Mouse (Mus musculus): ENCODE measurements around the gene Plin2. TPM values are rescaled to one million over a fixed set of nuclear protein-coding genes. Genes with fewer than 3 reads are reported as not detected.
A peak's percentile ranks its signal among the peaks of the same experiment; 100 is the strongest.
"Not testable (repeated sequence)": the region's sequence is repeated elsewhere in the genome, so short reads cannot be mapped to it uniquely, and the experiment has no call there.

Gene Plin2
- polyA plus RNA-seq, 1 experiment from 2014 or later = 64.5 TPM

DNA sequence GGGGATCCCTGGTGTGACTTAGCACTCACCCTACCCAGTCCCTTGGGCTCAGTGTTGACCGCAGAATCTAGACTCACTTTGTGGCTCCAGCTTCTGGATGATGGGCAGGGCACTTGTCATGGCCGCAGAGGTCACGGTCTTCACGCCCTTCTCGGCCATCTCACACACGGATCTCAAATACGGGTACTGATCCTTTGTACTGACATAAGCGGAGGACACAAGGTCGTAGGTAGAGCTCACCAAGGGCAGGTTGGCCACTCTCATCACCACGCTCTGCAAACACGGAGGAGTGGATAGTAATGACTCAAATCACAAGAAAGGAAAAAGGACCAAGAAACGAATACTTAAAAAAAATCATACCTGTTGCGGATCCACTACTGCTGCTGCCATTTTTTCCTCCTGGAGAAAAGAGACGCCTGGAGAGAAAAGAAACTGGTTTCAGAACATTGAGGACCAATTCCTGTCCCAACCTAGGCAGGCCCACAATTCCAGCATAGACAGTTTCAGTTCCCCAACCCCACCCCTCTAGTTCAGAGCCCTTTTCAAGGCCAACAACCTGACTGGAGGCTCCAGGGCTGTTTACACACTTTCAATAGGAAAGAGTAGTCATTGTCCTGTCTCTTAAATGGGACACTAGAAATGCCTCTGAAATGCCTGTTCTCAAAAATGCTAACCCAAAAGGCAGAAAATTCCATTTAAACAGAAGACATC lies 1.4 kb downstream of the Plin2 start:
- DNase-seq (ENCODE audit: low spot score) = no peak

DNA sequence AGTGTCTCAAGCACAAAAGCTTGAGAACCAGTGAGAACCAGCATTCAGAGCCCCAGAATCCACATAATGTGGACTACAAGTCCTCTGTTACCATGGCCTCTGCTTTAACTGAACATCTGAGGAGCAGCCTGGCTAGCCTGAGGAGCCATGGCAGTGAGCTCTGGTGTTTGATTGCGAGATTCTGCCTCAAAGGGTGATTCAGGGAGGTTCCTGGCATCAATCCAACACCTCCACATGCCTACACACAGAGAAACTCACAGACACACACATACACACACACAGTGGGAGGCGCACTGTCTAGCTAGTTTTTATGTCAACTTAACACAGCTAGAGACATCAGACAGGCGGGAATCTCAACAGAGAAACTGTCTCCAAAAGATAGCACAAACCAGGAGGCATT lies 4.3 kb downstream of the Plin2 start:
- H3K9me3 ChIP-seq (replicated peaks; ENCODE audit: low read length) = no peaks in the 10 kb centered on the region
- H3K27me3 ChIP-seq (ENCODE audit: insufficient read depth, low read length) = no peaks in the 10 kb centered on the region
- DNase-seq (ENCODE audit: low spot score) (no peak), ATAC-seq (replicated peaks; ENCODE audit: low FRiP score, low read depth) (no peak)
- H3K4me1 ChIP-seq (replicated peaks; ENCODE audit: insufficient read depth, low read length) = peaks cover 13% of the 10 kb centered on the region; the same call in 1 of the 2 replicates
- no peak overlapping the region for H3K9ac ChIP-seq (ENCODE audit: low read depth, low read length)
- H3K27ac ChIP-seq = no peak overlapping the region
- WGBS = 80% methylated on average over 3 of the region's 3 CpGs
- H3K4me3 ChIP-seq (replicated peaks; ENCODE audit: low read depth, low read length) = no peak overlapping the region
- H3K4me2 ChIP-seq (ENCODE audit: low read length) = no peak overlapping the region
- peaks cover 11% of the 10 kb centered on the region; the same call in 1 of the 2 replicates for H3K36me3 ChIP-seq (ENCODE audit: insufficient read depth, low read length)
- TF ChIP-seq CTCF (IDR thresholded peaks at IDR 0.05; ENCODE audit: low read depth) = no peak

More for the DNA sequence above, 1.4 kb downstream of the Plin2 start:
- Histone ChIP-seq H3K27me3 (ENCODE audit: insufficient read depth, low read length) (no peaks in the 10 kb centered on the region), H3K9ac (ENCODE audit: low read depth, low read length) (0 out of 2 replicates have a peak overlapping the region, but pooled peaks have one; percentile 75), H3K4me3 (replicated peaks; ENCODE audit: low read depth, low read length) (peak overlapping the region; percentile 58; the same call in 1 of the 2 replicates), H3K27ac (no peak overlapping the region), H3K4me2 (ENCODE audit: low read length) (peak overlapping the region; percentile 71), H3K4me1 (replicated peaks; ENCODE audit: insufficient read depth, low read length) (peaks cover 15% of the 10 kb centered on the region; the same call in 1 of the 2 replicates), H3K9me3 (replicated peaks; ENCODE audit: low read length) (no peaks in the 10 kb centered on the region), H3K36me3 (ENCODE audit: insufficient read depth, low read length) (peaks cover 7% of the 10 kb centered on the region; the same call in 1 of the 2 replicates)
- no peak for TF ChIP-seq CTCF (IDR thresholded peaks at IDR 0.05; ENCODE audit: low read depth)
- WGBS = 96% methylated on average over 14 of the region's 14 CpGs
- ATAC-seq (replicated peaks; ENCODE audit: low FRiP score, low read depth) = no peak

DNA sequence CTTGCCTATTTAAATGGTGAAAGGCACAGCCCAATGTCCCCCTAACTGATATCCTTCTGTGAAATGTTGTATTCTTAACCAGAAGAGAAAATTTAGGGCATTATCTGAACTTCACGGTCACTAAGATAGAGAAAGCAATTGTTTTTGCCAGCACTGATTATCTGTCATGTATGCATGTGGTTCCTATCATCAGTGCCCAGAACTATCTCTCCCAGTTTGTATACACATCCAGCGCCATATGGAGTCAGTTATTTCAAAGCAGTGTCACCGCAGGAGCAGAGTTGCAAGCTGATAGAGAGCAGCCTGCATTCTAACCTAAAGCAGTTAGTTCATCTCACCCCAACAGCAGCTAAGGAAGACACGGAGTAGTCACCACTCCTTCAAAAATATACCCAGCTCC lies 5.9 kb downstream of the Plin2 start:
- Histone ChIP-seq H3K9me3 (replicated peaks; ENCODE audit: low read length) (no peaks in the 10 kb centered on the region), H3K4me2 (ENCODE audit: low read length) (no peak overlapping the region), H3K4me3 (replicated peaks; ENCODE audit: low read depth, low read length) (no peak overlapping the region), H3K27me3 (ENCODE audit: insufficient read depth, low read length) (no peaks in the 10 kb centered on the region), H3K9ac (ENCODE audit: low read depth, low read length) (no peak overlapping the region), H3K4me1 (replicated peaks; ENCODE audit: insufficient read depth, low read length) (peaks cover 4% of the 10 kb centered on the region; the same call in 1 of the 2 replicates), H3K27ac (no peak overlapping the region), H3K36me3 (ENCODE audit: insufficient read depth, low read length) (peaks cover 23% of the 10 kb centered on the region)
- no peak for ATAC-seq (replicated peaks; ENCODE audit: low FRiP score, low read depth)
- WGBS = 78% methylated on average over 4 of the region's 4 CpGs
- no peak for DNase-seq (ENCODE audit: low spot score)
- TF ChIP-seq CTCF (IDR thresholded peaks at IDR 0.05; ENCODE audit: low read depth) = no peak

DNA sequence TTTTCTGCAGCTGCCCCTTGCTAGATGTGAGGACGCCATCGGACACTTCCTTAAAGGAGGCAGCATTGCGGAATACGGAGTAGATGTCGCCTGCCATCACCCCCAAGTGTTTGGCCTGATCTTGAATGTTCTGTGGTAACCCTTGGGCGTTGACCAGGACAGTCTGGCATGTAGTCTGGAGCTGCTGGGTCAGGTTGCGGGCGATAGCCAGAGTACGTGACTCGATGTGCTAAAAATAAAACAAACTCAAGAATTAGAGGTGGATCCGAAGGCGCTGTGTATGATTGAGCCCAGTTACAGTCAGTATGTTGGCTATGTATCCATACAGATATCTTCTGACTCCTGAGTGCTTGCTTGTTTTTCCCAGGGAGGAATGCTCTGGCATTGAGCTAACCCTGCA lies 12.7 kb downstream of the Plin2 start:
- Histone ChIP-seq H3K27me3 (ENCODE audit: insufficient read depth, low read length) (no peaks in the 10 kb centered on the region), H3K4me2 (ENCODE audit: low read length) (no peak overlapping the region), H3K27ac (no peak overlapping the region), H3K9me3 (replicated peaks; ENCODE audit: low read length) (no peaks in the 10 kb centered on the region), H3K36me3 (ENCODE audit: insufficient read depth, low read length) (peaks cover 35% of the 10 kb centered on the region), H3K9ac (ENCODE audit: low read depth, low read length) (no peak overlapping the region), H3K4me1 (replicated peaks; ENCODE audit: insufficient read depth, low read length) (no peaks in the 10 kb centered on the region), H3K4me3 (replicated peaks; ENCODE audit: low read depth, low read length) (no peak overlapping the region)
- DNase-seq (ENCODE audit: low spot score) (no peak), ATAC-seq (replicated peaks; ENCODE audit: low FRiP score, low read depth) (no peak)
- WGBS = 95% methylated on average over 12 of the region's 12 CpGs
- no peak for TF ChIP-seq CTCF (IDR thresholded peaks at IDR 0.05; ENCODE audit: low read depth)

DNA sequence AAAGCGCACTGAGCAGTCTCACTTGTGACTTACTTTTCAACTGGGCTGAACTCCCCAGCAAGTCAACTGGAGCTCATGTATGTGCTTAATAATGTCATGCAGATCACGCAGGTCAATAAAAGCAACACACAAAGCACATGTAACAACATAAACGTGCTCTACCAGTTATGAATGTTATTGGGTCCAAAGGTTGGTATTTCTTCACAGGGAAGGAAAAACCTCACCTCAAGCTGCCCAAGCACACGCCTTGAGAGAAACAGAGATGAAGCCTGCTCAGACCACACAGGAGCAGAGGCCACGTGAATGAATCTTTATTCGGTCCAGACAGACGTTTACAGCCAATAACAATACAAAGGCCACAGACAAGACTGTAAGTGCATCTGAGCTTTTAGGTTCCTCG lies 13.4 kb downstream of the Plin2 start:
- not testable (repeated sequence) for H3K4me3 ChIP-seq (replicated peaks; ENCODE audit: low read depth, low read length); H3K4me1 ChIP-seq (replicated peaks; ENCODE audit: insufficient read depth, low read length); H3K4me2 ChIP-seq (ENCODE audit: low read length); H3K9me3 ChIP-seq (replicated peaks; ENCODE audit: low read length); ATAC-seq (replicated peaks; ENCODE audit: low FRiP score, low read depth); H3K9ac ChIP-seq (ENCODE audit: low read depth, low read length); H3K27ac ChIP-seq; DNase-seq (ENCODE audit: low spot score); H3K27me3 ChIP-seq (ENCODE audit: insufficient read depth, low read length)
- H3K36me3 ChIP-seq (ENCODE audit: insufficient read depth, low read length) = peaks cover 31% of the 10 kb centered on the region
- 94% methylated on average over 8 of the region's 8 CpGs for WGBS

DNA sequence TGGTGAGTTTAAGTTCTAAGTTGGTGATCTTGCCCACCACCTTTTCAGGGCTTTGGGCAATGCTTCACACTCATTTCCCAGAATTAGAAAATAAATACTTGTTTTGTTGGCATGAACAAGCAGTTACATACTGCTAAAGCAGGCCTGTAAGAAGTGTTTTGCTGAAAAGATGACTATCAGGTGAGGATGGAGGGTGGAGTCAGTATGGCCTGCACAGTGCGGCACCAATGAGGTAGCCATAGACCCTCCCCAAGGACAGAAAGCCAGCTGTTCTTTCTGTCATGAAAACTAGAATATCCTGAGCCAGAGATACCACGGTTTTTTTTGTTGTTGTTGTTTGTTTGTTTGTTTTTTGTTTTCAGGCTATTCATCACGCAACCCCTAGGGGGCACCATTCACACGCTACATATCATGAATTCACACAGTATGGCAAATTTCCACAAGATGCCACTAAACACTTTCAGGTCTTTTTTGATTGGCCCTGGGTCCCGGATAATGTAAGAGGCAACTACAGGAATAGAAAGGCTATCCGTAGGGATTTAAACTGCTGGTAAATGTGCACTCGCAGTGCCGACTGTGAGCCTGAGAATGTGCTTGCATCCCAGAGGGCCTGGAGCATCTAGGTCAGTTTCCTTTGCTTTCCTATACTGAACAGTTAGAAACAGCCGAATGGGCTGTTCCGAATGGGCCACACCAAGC lies 18.0 kb downstream of the Plin2 start:
- DNase-seq (ENCODE audit: low spot score) (no peak), ATAC-seq (replicated peaks; ENCODE audit: low FRiP score, low read depth) (no peak)
- H3K36me3 ChIP-seq (ENCODE audit: insufficient read depth, low read length) = peaks cover 3% of the 10 kb centered on the region; the same call in 1 of the 2 replicates
- H3K4me2 ChIP-seq (ENCODE audit: low read length) = no peak overlapping the region
- H3K9me3 ChIP-seq (replicated peaks; ENCODE audit: low read length) = no peaks in the 10 kb centered on the region
- TF ChIP-seq CTCF (IDR thresholded peaks at IDR 0.05; ENCODE audit: low read depth) = peak; percentile 72
- H3K27ac ChIP-seq = no peak overlapping the region
- no peaks in the 10 kb centered on the region for H3K4me1 ChIP-seq (replicated peaks; ENCODE audit: insufficient read depth, low read length)
- no peaks in the 10 kb centered on the region for H3K27me3 ChIP-seq (ENCODE audit: insufficient read depth, low read length)
- H3K9ac ChIP-seq (ENCODE audit: low read depth, low read length) = no peak overlapping the region
- H3K4me3 ChIP-seq (replicated peaks; ENCODE audit: low read depth, low read length) = no peak overlapping the region
- WGBS = 67% methylated on average over 10 of the region's 10 CpGs

DNA sequence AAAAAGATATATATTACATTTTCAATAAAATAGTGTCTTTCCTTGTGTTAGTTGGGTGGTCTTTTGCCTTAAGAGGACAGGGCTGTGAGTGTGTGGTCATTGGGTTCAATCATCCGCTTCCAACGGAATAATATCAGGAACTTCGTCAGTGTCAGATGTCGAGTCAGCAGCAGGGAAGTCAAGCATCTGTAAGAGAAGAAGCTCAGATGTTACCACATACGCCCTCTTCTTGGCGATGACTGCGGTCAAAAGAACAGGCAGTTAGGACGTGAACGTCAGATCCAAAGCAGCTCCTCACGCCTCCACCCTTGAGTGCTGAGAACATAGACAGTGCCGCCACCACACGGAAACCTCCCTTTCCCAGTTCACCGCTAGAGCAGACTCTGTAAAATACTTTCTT lies 21.5 kb downstream of the Plin2 start:
- not testable (repeated sequence) for H3K27me3 ChIP-seq (ENCODE audit: insufficient read depth, low read length); DNase-seq (ENCODE audit: low spot score); H3K4me2 ChIP-seq (ENCODE audit: low read length); H3K36me3 ChIP-seq (ENCODE audit: insufficient read depth, low read length); H3K9me3 ChIP-seq (replicated peaks; ENCODE audit: low read length); ATAC-seq (replicated peaks; ENCODE audit: low FRiP score, low read depth); H3K27ac ChIP-seq; H3K4me3 ChIP-seq (replicated peaks; ENCODE audit: low read depth, low read length); H3K9ac ChIP-seq (ENCODE audit: low read depth, low read length); H3K4me1 ChIP-seq (replicated peaks; ENCODE audit: insufficient read depth, low read length)
- 84% methylated on average over 10 of the region's 13 CpGs for WGBS

DNA sequence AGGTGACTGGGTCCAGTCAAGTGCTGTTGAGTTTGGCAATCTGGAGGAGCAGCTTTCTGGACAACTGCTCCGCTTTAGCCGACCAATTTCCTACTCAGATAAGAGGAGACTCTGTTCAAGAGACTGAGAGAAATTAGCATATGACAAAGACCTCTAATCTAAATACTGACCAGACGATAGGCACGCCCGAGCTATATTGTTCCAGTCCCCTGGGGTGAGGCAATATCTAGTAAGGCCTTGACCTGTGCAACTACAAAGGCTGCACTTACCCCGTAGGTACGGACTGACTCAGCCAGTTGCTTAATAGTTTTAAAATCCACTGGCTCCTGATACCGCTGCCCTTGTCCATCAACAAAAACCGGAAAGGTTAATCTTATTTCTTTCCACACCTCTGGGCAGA lies 32.3 kb downstream of the Plin2 start:
- not testable (repeated sequence) for ATAC-seq (replicated peaks; ENCODE audit: low FRiP score, low read depth); H3K9ac ChIP-seq (ENCODE audit: low read depth, low read length); H3K9me3 ChIP-seq (replicated peaks; ENCODE audit: low read length); H3K27ac ChIP-seq; H3K4me1 ChIP-seq (replicated peaks; ENCODE audit: insufficient read depth, low read length); H3K36me3 ChIP-seq (ENCODE audit: insufficient read depth, low read length); H3K4me2 ChIP-seq (ENCODE audit: low read length); H3K4me3 ChIP-seq (replicated peaks; ENCODE audit: low read depth, low read length); H3K27me3 ChIP-seq (ENCODE audit: insufficient read depth, low read length); DNase-seq (ENCODE audit: low spot score)
- 95% methylated on average over 9 of the region's 9 CpGs for WGBS

DNA sequence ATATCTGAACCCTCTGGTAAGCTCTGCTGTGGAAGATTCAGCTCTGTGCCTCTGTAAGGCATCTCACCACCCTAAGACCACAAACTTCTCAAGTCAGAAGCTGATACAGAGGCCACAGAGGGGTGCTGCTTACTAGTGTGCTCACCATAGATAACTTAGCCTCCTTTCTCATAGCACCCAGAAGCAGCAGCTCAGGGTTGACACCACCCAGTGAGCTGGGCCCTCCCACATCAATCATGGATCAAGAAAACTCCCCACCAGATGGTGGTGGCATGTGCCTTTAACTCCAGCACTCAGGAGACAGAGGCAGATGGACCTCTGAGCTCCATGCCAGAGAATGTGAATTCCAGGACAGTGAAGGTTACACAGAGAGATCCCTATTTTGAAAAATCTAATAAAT lies 35.0 kb downstream of the Plin2 start:
- not testable (repeated sequence) for H3K27me3 ChIP-seq (ENCODE audit: insufficient read depth, low read length); H3K36me3 ChIP-seq (ENCODE audit: insufficient read depth, low read length); H3K9me3 ChIP-seq (replicated peaks; ENCODE audit: low read length); H3K4me1 ChIP-seq (replicated peaks; ENCODE audit: insufficient read depth, low read length); ATAC-seq (replicated peaks; ENCODE audit: low FRiP score, low read depth); DNase-seq (ENCODE audit: low spot score); H3K27ac ChIP-seq; H3K9ac ChIP-seq (ENCODE audit: low read depth, low read length); H3K4me3 ChIP-seq (replicated peaks; ENCODE audit: low read depth, low read length); H3K4me2 ChIP-seq (ENCODE audit: low read length)
